23 mouse cellular contexts compared by ENCODE assay signal in the genomic region with DNA sequence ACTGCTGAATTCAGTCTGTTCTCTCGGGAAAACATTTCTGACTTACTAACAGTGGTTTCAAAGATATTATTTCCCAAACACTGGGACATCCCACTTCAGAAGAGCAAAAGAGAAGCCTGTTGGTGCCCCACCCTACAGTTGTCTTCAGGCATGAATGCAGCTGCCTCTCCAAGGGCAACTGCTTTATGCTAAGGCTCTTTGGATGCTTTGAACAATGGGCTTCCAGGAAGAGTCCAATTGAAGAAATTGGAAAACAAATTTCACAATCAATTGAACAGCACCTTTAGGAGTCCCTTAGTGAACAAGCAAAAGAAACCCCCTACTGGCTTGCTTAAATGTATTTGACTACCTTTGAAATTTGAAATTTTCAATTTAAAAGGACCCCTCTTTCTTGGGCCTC. TPM values are rescaled to one million over a fixed set of nuclear protein-coding genes. Genes with fewer than 3 reads are reported as not detected.
"Had no signal": no experiment of that assay in that cellular context is flagged by ENCODE, and none has a peak within 500 bp of the region (broad histone marks: within the 10 kb centered on the region; RNA-seq: fewer than 3 reads in every experiment).

No protein-coding gene starts in this region.

- DNase-seq: lung, adult 2 months; lung, postnatal 14 days; lung, postnatal 36 days; retina, postnatal 1 day; right cerebral cortex, adult 18-20 months; right cerebral cortex, postnatal 25 days; right cerebral cortex, postnatal 4 days; spleen, adult 18-20 months; thymus, adult 18-20 months; thymus, postnatal 14 days had no signal

- H3K4me3 ChIP-seq: lung, embryonic 15.5 days; megakaryocyte, embryonic 14.5 days; midbrain, embryonic 13.5 days; midbrain, embryonic 15.5 days; neural tube, embryonic 13.5 days; neural tube, embryonic 15.5 days had no signal

- H3K4me2 ChIP-seq: lung, embryonic 15.5 days; midbrain, embryonic 11.5 days; midbrain, embryonic 13.5 days; midbrain, embryonic 15.5 days; neural tube, embryonic 13.5 days; neural tube, embryonic 15.5 days had no signal

- H3K36me3 ChIP-seq: midbrain, embryonic 13.5 days had no signal

- H3K27me3 ChIP-seq: lung, embryonic 15.5 days; megakaryocyte, embryonic 14.5 days; midbrain, embryonic 13.5 days; midbrain, embryonic 15.5 days; neural tube, embryonic 15.5 days had no signal

- ATAC-seq: lung, postnatal 0 days; midbrain, embryonic 13.5 days; midbrain, embryonic 15.5 days had no signal

RNA-seq across cellular contexts. Expression of a gene that starts 41.8 kb away (rescaled TPM):
- total RNA-seq: midbrain, postnatal 0 days; monocyte, adult 5-6 weeks had no signal
- polyA plus RNA-seq: lung, adult 2 months; macrophage; midbrain, embryonic 11.5 days; neural tube, embryonic 11.5 days; small intestine, adult 2 months had no signal
